Mouse (Mus musculus) left cerebral cortex, postnatal 25 days (tissue): ENCODE data around the gene 9930111J21Rik1. TPM values are rescaled to one million over a fixed set of nuclear protein-coding genes. Genes with fewer than 3 reads are reported as not detected.
"Not testable (repeated sequence)": the region's sequence is repeated elsewhere in the genome, so short reads cannot be mapped to it uniquely, and the experiment has no call there.

ENCODE experiments used
- DNase-seq, 2 experiments: peaks; one replicate each; pipeline ENCODE4 v3.0.0; 2022; ENCODE audit warnings: low spot score in 2 of 2, mixed read lengths in 1 of 2
- intact Hi-C: fragments of 180-260 bp; cut with DNase I; formaldehyde crosslinking; loops from one replicate; pipeline ENCODE4 v1.15.1; 2025
- total RNA-seq, 2 experiments: library from RNA; stranded (reverse); gene quantifications; 2 replicates each; pipeline ENCODE4 v1.2.3; 2021

Gene 9930111J21Rik1
- total RNA-seq, 2 experiments from 2014 or later = 0.73 to 0.82 TPM

DNA sequence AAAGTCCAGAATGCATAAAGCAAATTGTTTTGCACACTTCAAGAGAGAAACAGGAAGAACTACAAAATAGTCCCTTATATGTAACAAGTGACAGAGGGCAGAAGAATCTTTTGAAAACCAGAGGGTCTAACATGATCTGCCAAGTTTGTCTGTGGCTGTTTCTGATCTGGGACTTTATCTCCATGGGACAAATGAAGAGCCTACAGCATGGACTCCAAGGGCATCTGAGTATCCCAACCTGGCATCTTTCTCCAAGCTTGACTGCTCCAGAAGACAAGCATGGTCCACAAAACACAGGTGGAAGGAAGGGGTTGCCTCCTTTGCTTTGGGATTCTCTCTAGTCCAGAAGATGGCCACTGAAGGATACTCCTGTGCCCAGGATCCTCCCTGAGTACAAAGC lies 52.8 kb downstream of the 9930111J21Rik1 start:
- DNase-seq, intact Hi-C loops: not testable (repeated sequence)

DNA sequence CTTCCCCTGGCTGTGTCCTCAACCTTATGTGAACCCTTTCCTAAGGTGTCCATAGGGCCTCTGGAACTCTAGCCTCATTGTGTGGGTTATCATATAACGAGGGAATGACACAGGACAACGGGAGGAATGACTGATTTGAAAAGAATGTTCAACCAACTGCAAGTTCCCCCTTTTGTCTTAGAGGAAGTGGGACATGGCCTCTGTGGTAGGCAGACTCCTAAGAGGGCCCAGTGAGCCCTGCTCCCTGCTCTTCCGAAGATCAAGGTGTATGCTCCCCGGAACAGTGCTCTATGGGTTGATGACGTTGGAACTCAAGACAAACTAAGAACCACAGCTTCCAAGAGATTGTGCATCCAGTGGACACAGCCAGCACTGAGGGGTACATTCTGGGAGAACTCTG lies 55.4 kb downstream of the 9930111J21Rik1 start:
- DNase-seq, intact Hi-C loops: not testable (repeated sequence)

DNA sequence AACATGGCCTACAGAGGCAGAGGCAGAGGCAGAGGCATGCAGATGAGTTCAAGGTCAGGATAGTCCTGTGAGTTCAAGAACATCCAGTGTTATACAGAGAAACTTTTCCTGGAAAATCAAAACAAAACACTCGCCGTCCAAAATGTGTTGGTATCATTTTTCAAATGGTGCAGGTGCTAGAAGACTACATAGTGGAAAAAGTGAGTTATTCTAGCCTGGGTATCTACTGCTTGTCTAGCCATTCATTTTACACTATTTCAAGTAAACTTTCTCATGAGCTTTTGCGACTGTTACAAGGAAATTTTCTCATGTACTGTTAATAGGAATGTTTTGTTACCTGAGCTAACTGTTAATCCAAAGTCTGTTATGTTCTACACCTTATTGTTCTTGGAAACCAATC lies 60.8 kb downstream of the 9930111J21Rik1 start:
- intact Hi-C loops = no loop called here
- no peak for DNase-seq

DNA sequence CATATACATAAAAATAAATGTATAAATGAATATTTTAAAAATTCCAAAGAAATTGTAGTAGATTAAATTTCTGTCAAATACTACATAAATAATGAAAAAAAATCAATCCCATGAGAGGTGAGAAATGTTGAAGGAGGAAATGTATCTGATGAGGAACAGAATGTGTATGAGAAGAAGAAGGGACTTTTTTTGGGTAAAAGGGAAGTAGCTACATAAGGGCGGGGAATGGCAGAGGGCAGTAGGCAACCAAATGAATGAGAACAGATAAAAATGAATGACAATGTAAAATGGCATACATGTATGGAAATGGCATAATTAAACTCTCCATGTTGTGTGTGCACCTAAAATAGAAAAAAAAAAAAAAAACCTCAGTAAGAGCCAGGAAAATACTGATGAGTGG lies 65.6 kb downstream of the 9930111J21Rik1 start:
- intact Hi-C loops = no loop called here
- no peak for DNase-seq

- DNase-seq = no peak
- intact Hi-C loops = no loop called here
Observed at GRCm38 (mm10) chr11:48908459-48908858, 70.7 kb downstream of the 9930111J21Rik1 start.

DNA sequence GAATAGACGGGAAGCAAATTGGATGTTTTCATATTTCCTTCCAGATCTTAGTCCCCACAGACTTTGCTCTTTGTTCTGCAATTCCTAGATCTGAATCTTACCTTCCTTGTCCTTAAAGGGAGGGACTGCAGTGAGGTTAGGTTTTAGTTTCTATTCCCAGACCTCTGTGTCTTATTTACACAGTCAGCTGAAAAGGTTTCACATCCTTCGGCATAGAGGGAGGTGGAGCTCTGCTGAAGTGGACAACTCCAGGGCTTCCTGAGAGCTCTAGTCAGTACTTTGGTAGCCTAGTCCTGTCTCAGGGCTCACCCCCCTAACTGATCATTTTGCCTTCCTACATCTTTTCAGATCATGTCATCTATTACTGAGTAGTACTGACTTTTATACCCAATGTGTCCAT lies 77.2 kb downstream of the 9930111J21Rik1 start, which contains the start of gene Gm5431:
Gene Gm5431, minus strand, starts transcription at position 194 of the 400 bp plus-strand sequence.
- intact Hi-C loops = no loop called here
- no peak for DNase-seq

DNA sequence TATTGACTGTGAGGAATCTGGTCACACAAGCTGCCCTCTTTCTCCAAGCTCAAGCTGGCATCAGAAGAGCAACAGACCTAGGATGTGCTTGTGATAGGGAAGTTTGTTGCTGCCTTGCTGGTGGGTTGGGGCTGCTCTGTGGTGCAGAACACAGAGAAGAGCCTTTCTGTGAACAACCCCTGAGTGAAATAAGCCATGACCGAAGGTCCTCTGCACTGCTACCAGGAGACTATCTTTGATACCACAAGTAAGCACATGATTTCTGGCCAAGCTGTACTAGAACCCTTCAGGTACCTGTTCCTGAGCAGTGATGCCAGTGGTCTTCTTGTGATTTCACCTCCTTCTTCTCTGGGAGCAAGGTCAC lies 77.6 kb downstream of the 9930111J21Rik1 start:
- intact Hi-C loops, DNase-seq: not testable (repeated sequence)

DNA sequence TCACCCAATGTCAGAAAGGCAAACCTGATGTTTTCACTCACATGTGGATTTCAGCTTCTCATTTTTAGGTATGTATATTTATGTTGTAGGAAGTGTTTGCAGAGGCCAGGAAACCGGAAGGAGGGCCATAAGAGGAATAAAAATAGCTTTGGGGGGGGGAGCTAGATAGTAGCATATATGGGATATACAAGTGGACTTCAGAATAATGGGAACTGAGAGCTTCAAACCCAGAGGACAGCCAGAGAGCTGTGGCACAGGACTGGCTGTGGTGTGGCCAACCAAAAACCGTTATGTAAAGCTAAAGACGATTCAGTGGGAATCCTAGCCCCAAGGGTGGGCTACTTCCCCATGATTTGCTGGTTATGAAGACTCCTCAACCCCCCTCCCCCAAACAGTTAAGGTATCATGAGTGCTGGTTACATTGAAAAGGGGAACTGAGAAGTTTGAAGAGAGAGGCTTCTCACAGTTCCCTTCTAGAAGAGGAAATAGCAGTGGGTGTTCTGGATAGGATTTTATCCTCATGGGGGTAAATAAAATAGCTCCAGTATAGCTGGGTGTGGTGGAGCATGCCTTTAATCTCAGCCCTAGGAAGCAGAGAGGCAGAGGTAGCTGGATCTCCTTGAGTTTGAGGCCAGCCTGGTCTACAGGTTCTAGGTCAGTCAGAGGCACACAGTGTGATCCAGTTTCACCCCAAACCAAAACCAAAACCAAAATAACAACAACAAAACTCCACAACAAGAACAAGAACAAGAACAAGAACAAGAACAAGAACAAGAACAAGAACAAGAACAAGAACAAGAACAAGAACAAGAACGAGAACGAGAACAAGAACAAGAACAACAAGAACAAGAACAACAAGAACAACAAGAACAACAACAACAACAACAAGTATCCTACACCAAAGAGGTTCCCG lies 78.3 kb downstream of the 9930111J21Rik1 start:
- intact Hi-C loops, DNase-seq: not testable (repeated sequence)

DNA sequence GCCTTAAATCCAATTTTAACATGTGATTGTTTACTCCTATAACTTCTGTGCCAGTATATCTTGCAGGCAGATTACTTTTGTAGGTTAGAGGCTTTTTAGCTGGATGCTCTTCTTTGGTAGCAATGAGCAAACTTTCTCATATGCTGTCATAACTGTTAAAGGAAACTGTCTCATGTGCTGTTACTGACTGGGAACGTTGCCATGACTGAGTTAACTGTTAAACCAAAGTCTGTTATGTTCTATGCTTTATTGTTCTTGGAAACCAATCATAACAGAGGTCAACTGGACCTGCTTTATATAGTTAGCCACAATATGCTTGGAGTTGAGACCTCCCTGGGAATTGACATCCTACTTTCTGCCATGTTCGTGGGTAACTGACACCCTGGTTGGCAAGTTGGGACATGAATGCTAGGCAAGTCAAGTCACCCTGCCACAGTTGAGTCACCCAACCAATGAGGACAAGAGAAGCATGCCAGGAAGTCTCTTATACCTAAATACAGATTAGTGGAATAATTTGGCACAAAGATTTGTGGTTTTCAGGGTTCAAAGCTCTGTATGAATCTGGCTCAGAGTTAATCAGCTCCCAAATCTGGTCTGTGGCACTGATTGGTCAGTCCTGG lies 80.3 kb downstream of the 9930111J21Rik1 start:
- intact Hi-C loops = no loop called here
- no peak for DNase-seq

Other genes starting within 250 kb of the 9930111J21Rik1 start
- gene Rack1, start 179.1 kb downstream of the 9930111J21Rik1 start, total RNA-seq = 100 to 1,000 TPM; 223 to 235 TPM
- gene Trim41, start 162.0 kb downstream of the 9930111J21Rik1 start, total RNA-seq = 10 to 100 TPM; 62.6 to 67.1 TPM
- gene Trim7, start 153.3 kb downstream of the 9930111J21Rik1 start, total RNA-seq = 1 to 10 TPM; 1.4 to 2.2 TPM
- 1 to 10 TPM in 1 of 2 experiments, under 1 TPM in 1; 0.99 to 1.5 TPM for gene Gm12184, start 152.7 kb downstream of the 9930111J21Rik1 start, total RNA-seq
- 1 to 10 TPM; 4.6 to 5.0 TPM for gene Irgm1, start 107.7 kb downstream of the 9930111J21Rik1 start, total RNA-seq
- gene Gm5431, start 77.2 kb downstream of the 9930111J21Rik1 start, total RNA-seq = under 1 TPM; 0.34 to 0.39 TPM
- gene Psme2b, start 33.2 kb downstream of the 9930111J21Rik1 start, total RNA-seq = under 1 TPM; 0.48 to 0.69 TPM
- not detected for gene Olfr56, start 509 bp downstream of the 9930111J21Rik1 start, total RNA-seq
- under 1 TPM; 0.09 to 0.11 TPM for gene Gm12185, start 12.8 kb upstream of the 9930111J21Rik1 start, total RNA-seq
- gene Tgtp1, start 14.8 kb upstream of the 9930111J21Rik1 start, total RNA-seq = under 1 TPM in 1 of 2 experiments, not detected in 1; 0.50 TPM
- gene 9930111J21Rik2, start 71.8 kb upstream of the 9930111J21Rik1 start, total RNA-seq = 1 to 10 TPM in 1 of 2 experiments, under 1 TPM in 1; 0.89 to 1.4 TPM
- gene Tgtp2, start 84.8 kb upstream of the 9930111J21Rik1 start, total RNA-seq = under 1 TPM in 1 of 2 experiments, not detected in 1; 0.21 TPM
- gene Ifi47, start 97.2 kb upstream of the 9930111J21Rik1 start, total RNA-seq = under 1 TPM; 0.34 to 0.78 TPM
- not detected for gene Olfr1396, start 135.5 kb upstream of the 9930111J21Rik1 start, total RNA-seq
- not detected for gene Olfr1395, start 162.9 kb upstream of the 9930111J21Rik1 start, total RNA-seq
- gene Olfr1394, start 175.0 kb upstream of the 9930111J21Rik1 start, total RNA-seq = not detected
- gene Btnl9, start 207.8 kb upstream of the 9930111J21Rik1 start, total RNA-seq = under 1 TPM in 1 of 2 experiments, not detected in 1; 0.07 TPM
- 10 to 100 TPM; 51.8 to 58.5 TPM for gene Zfp62, start 223.9 kb upstream of the 9930111J21Rik1 start, total RNA-seq